Mouse (Mus musculus) cerebellum, adult 2 months (tissue): ENCODE results near the gene Nkain2.

Experiments used
- CTCF ChIP-seq: fragments of 200-500 bp; IDR thresholded peaks from 2 replicates; pipeline ENCODE4 v1.5.1; 2011; ENCODE audit warnings: low read depth, mild to moderate bottlenecking, control low read depth, low read length, moderate library complexity, borderline replicate concordance; ENCODE audit not compliant: insufficient read depth
- POLR2A ChIP-seq: fragments of 200-500 bp; IDR thresholded peaks from 2 replicates; pipeline ENCODE4 v1.6.1; 2011; ENCODE audit warnings: low read length, control low read depth, borderline replicate concordance; ENCODE audit not compliant: insufficient read depth

DNA sequence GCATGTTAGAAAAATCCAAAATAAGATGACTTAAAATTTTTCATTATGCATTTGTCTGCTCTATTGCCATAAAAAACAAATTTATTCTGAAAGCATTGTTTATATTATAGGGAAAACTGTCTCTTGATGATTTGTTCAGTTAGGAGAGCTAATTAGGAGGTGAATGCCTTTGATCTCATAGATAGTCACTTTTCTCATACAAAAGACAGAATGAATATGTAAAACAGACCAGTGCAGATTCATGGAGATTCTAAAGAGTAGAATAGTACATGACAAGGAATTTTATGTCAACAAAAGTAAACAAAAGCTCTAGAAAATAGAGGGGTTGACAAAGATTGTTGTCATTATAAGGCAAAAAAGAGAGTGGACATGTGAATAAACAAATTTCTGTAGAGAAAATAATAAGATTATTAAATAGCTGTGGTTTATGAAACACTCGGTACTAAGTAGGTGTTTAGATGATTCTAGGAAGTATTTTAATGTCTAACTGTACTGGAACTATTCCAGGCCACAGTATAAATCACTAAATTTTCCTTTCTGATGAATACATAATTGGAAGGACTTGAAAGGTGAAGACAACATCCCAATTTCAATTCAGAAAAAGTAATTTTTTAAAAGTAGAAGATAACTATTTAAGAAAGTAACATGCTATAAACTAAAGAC is 496.3 kb downstream of the Nkain2 start:
- TF ChIP-seq CTCF (no peak), POLR2A (no peak)
